Mouse (Mus musculus) brown adipose tissue, adult 24 weeks (tissue): ENCODE results near the gene P2ry6. TPM values are rescaled to one million over a fixed set of nuclear protein-coding genes. Genes with fewer than 3 reads are reported as not detected.
A peak's percentile ranks its signal among the peaks of the same experiment; 100 is the strongest.

Source experiments
- H3K27ac ChIP-seq: fragments of 200-500 bp; replicated peaks from 2 replicates; pipeline ENCODE4 v1.5.1; 2012; ENCODE audit warnings: low read depth, mild to moderate bottlenecking, low read length
- H3K4me1 ChIP-seq: fragments of 200-500 bp; 2 replicates; pipeline ENCODE4 v1.6.1; 2012; ENCODE audit warnings: low read length, mixed read lengths; ENCODE audit not compliant: control insufficient read depth, insufficient read depth, insufficient read length
- H3K4me3 ChIP-seq: fragments of 200-500 bp; 2 replicates; pipeline ENCODE4 v1.5.1; 2012; ENCODE audit warnings: low read depth, mild to moderate bottlenecking, low read length, moderate library complexity; ENCODE audit not compliant: insufficient read depth
- polyA plus RNA-seq: library from polyadenylated mRNA; stranded (reverse); fragments of >200 nt; gene quantifications from 2 replicates; pipeline ENCODE4 v1.2.4, GENCODE M21; 2012; ENCODE audit not compliant: missing spikeins, insufficient read depth, insufficient read length

The P2ry6 gene
- polyA plus RNA-seq, 1 experiment = 3.7 TPM

- Histone ChIP-seq H3K27ac (no peak overlapping the region), H3K4me3 (no peak overlapping the region), H3K4me1 (no peaks in the 10 kb centered on the region)
These were observed 36.3 kb downstream of the P2ry6 start for GRCm38 (mm10) chr7:100938106-100938505.

- no peak overlapping the region for H3K27ac ChIP-seq
- no peak overlapping the region for H3K4me3 ChIP-seq
- H3K4me1 ChIP-seq = 0 out of 2 replicates have a peak, but pooled peaks cover 1% of the 10 kb centered on the region
These were observed 37.0 kb downstream of the P2ry6 start for GRCm38 (mm10) chr7:100937481-100937880.

DNA sequence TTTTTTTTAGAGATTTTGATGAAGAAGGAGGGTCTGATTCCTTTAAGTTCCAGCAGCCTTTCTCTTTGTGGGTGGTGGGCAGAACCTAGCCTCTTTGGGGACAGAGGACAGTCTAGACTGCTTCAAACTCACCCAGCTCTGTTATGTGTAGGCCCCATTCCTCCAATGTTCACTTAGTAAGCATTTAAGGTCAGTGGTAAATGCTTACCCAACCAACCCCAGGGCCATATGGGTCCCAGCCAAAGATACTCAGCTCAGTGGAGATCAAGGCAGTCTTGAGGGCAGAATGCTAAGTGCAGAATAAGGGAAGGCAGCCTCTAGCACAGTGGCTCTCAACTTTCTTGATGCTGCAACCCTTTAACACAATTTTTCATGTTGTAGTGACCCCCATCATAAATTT is 40.9 kb downstream of the P2ry6 start:
- Histone ChIP-seq H3K4me3 (no peak overlapping the region), H3K27ac (no peak overlapping the region)

DNA sequence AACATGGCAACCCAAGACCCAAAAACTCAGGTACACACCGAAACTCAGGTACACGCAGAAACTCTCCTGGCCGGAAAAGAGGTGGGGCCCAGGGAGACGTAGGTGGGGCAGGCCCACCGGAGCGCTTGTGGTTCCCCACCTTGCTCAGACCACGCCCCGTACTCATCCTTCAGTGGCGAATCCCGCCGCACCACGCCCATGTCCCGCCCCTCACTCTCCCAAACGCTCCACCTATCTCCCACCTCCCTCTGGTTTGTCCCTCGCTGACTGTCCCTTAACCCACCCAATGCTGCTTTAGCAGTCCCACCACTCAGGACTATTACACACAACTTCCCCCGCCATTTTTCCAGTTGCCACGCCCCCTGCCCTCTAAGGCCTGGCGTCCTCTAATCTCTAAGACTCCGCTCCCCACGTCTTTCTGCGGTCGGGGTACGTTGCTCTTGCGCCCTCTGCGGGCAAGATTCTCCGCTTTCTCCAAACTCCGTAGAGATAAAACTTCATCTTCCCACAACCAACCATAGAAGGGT is 41.9 kb downstream of the P2ry6 start:
- Histone ChIP-seq H3K4me1 (peaks cover 3% of the 10 kb centered on the region; the same call in 1 of the 2 replicates), H3K27ac (no peak overlapping the region)

More for the DNA sequence above, 40.9 kb downstream of the P2ry6 start:
- peaks cover 3% of the 10 kb centered on the region; the same call in 1 of the 2 replicates for H3K4me1 ChIP-seq

GRCm38 (mm10) chr7:100931926-100932480 is 42.4 kb downstream of the P2ry6 start, which contains the start of gene Arhgef17:
Arhgef17 (minus strand) TSS chr7:100932107.
- Histone ChIP-seq H3K4me1 (peaks cover 3% of the 10 kb centered on the region; the same call in 1 of the 2 replicates), H3K4me3 (peak within 1 kb of the TSS; percentile 67), H3K27ac (peak within 1 kb of the TSS; percentile 26; the same call in 1 of the 2 replicates)

More for the DNA sequence above, 41.9 kb downstream of the P2ry6 start:
- peak overlapping the region; percentile 57 for H3K4me3 ChIP-seq

GRCm38 (mm10) chr7:100931316-100931925 is 43.0 kb downstream of the P2ry6 start:
- peak overlapping the region; percentile 26; the same call in 1 of the 2 replicates for H3K27ac ChIP-seq
- peaks cover 3% of the 10 kb centered on the region; the same call in 1 of the 2 replicates for H3K4me1 ChIP-seq
- peak overlapping the region; percentile 67 for H3K4me3 ChIP-seq

DNA sequence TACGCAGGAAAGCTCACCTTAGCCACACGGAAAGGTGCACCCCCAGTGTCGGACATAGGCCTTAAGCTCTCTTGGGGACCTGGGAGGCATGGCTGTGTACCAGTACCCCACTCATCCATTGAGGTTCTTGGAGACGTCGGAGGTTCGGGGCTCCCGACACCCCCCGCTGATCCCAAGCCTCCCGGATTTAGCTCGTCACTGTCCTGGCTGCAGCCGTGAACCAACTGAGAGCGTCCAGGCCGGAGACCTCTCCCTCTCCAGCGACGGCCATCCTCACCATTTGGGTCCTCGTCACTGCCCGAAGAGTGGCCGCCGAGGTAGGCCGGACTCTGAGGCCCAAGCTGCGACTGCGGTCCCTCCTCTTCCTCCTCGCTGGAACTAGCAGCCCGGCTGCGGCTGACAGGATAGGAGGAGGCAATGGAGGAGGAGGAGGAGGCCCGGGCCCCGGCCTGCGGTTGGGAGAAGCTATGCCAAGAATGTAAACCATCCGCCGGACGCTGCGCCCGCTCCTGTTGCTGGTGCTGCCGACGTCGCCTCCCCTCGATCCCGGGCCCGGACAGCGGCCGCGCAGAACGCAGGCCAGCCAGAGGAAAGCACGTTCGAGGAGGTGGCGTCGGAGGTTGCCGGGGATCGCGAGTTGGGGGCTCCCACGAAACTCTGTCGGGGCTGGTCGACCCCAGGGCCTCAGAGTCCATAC is 43.7 kb downstream of the P2ry6 start:
- H3K4me1 ChIP-seq = peaks cover 3% of the 10 kb centered on the region; the same call in 1 of the 2 replicates
- H3K4me3 ChIP-seq = peak overlapping the region; percentile 67
- H3K27ac ChIP-seq = 0 out of 2 replicates have a peak overlapping the region, but pooled peaks have one; percentile 26

- peaks cover 3% of the 10 kb centered on the region; the same call in 1 of the 2 replicates for H3K4me1 ChIP-seq
These were observed 44.7 kb downstream of the P2ry6 start for GRCm38 (mm10) chr7:100929639-100930303.

GRCm38 (mm10) chr7:100928456-100928855 is 46.0 kb downstream of the P2ry6 start:
- Histone ChIP-seq H3K4me1 (peaks cover 3% of the 10 kb centered on the region; the same call in 1 of the 2 replicates), H3K27ac (no peak overlapping the region), H3K4me3 (peak overlapping the region; percentile 67)

More at GRCm38 (mm10) chr7:100929639-100930303, 44.7 kb downstream of the P2ry6 start:
- Histone ChIP-seq H3K27ac (no peak overlapping the region), H3K4me3 (peak overlapping the region; percentile 67)

GRCm38 (mm10) chr7:100927287-100928000 is 47.0 kb downstream of the P2ry6 start:
- Histone ChIP-seq H3K27ac (0 out of 2 replicates have a peak overlapping the region, but pooled peaks have one; percentile 16), H3K4me3 (peak overlapping the region; percentile 67), H3K4me1 (peaks cover 4% of the 10 kb centered on the region; the same call in 1 of the 2 replicates)

DNA sequence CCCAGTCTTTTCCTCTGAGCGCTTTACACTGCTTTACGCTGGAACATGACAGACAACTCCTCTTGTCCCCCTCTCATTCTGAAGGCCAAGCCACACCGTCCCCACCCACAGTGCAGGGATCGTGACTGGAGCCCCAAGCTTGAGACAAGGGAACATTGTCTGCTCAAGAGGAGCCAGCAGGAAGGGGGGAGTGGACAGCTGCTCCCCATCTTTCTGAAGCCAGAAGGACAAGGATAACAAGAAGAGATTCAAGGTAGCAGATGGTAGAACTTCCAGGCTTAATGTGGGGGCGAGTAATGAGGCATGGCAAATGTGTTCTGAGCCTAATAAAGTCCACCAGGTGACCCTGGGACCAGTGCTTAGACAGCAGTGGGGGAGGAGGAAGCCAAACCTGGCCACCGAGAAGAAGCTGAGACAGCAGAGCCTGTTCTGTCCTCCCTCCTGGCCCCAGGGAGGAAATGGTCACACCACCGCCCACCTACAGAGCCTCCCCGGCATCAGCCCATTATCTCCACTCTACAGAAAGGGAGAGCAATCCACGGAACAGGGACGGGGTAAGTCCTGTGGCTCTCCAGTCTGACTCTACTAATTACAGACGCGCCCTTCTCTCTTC is 48.0 kb downstream of the P2ry6 start:
- Histone ChIP-seq H3K4me3 (peak overlapping the region; percentile 67), H3K4me1 (peaks cover 5% of the 10 kb centered on the region; the same call in 1 of the 2 replicates), H3K27ac (peak overlapping the region; percentile 16; the same call in 1 of the 2 replicates)

DNA sequence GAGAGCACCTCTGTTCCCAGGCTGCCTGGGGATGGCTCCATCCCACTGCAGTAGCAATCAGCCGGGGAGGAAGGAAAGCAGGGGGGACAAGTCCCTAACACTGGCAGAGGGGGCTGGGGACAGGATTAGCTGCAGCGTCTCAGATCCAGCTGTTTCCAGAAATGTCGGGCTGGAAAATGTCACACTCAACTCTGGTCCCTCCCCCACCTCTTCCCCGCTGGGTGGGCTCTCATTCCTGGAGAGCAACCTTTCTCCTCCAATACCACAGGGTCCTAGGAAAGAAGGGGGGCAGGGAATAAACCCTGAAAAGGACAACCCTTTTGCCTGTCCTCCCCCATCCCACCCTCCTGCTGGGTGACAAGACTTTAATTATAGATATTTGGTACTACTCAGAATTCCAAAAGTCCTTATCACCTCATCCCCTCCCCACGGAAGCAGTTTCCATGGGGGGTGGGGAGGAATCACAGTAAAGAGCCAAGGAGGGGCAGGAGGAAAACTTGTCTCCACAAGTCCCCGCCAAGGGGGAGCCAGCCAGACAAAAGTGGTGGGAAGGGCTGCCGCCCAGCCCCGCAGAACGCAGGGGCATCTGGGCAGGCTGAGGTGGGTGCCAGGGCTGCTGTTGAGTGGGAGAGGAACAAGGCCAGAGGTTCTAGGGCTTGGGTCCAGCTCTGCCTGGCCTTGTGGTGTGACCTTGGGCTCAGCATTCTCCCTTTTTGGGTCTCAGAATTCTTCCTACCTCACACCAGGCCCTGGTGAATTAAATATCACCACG is 49.6 kb downstream of the P2ry6 start:
- Histone ChIP-seq H3K4me1 (0 out of 2 replicates have a peak, but pooled peaks cover 10% of the 10 kb centered on the region), H3K27ac (no peak overlapping the region), H3K4me3 (no peak overlapping the region)

GRCm38 (mm10) chr7:100924200-100924599 is 50.2 kb downstream of the P2ry6 start:
- no peak overlapping the region for H3K4me3 ChIP-seq
- H3K27ac ChIP-seq = no peak overlapping the region
- 0 out of 2 replicates have a peak, but pooled peaks cover 11% of the 10 kb centered on the region for H3K4me1 ChIP-seq
